Mouse (Mus musculus) Patski (cell line): ENCODE measurements around the gene Mlf2. TPM values are rescaled to one million over a fixed set of nuclear protein-coding genes. Genes with fewer than 3 reads are reported as not detected.

Experiments used
- ATAC-seq: fragments of 100-300 bp; one replicate; pipeline ENCODE4 v1.8.0; 2021
- CTCF ChIA-PET: fragments of 350-600 bp; sonication (Branson Sonifier 250); formaldehyde crosslinking; loops from one replicate; lab custom pipeline; 2022; ENCODE audit warnings: inconsistent platforms; lab: Charles Lee
- POLR2A ChIA-PET: fragments of 350-600 bp; sonication (Branson Sonifier 250); formaldehyde crosslinking; loops from one replicate; lab custom pipeline; 2022; ENCODE audit warnings: antibody characterized with exemption, inconsistent platforms; lab: Charles Lee
- DNase-seq: peaks from one replicate; pipeline ENCODE4 v3.0.0-alpha.2; 2011; ENCODE audit warnings: low read depth, low spot score
- H3K27me3 ChIP-seq: fragments of 371-371 bp; one replicate; pipeline ENCODE4 v1.5.1; 2021
- CTCF ChIP-seq: fragments of 100-300 bp; IDR thresholded peaks from one replicate; pipeline ENCODE4 v1.5.1; 2021
- in situ Hi-C: fragments of 300-500 bp; cut with MboI; formaldehyde crosslinking; loops from 3 replicates; pipeline ENCODE4 v1.11.1; 2018; ENCODE audit warnings: low pct_unique_long_range_greater_than_20kb, mixed read lengths
- polyA plus RNA-seq: library from polyadenylated mRNA; unstranded; gene quantifications from one replicate; pipeline ENCODE4 v1.2.3, GENCODE M21; 2021

Mlf2 gene
- polyA plus RNA-seq, 1 experiment from 2014 or later, result 442 TPM

DNA sequence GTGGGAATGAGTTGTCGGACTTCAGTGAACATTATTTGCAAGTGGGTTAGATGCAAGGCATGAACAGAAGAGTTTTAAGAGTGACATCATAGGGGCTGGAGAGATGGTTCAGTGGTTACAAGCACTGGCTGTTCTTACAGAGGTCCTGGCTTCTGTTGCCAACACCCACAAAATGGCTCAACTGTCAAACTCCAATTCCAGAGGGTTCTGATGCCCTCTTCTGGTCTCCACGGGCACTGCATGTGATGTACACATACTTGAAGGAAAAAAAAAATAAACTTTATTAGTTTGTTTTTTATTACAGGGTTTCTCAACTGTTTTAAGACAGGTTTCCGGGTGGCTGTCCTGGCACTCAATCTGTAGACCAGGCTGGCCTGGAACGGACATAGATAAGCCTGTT, 36.6 kb downstream of the Mlf2 start:
- in situ Hi-C loops, result no loop called here
- ChIA-PET POLR2A (interaction anchor here (0.8 kb wide), 1 partner anchor 40 kb away, joined by 3 read pairs; no protein-coding TSS in a partner anchor), CTCF (interaction anchor here (0.8 to 2.1 kb wide), 7 partner anchors 35 to 121 kb away, joined by 3 to 8 read pairs (median 3); no protein-coding TSS in a partner anchor)
- DNase-seq (no peak), ATAC-seq (no peak)
- no peak for TF ChIP-seq CTCF
- no peaks in the 10 kb centered on the region for H3K27me3 ChIP-seq

Other genes with a start within 250 kb of the Mlf2 start
- gene Emg1, start 219.2 kb upstream of the Mlf2 start, polyA plus RNA-seq, result 100 TPM
- gene Phb2, start 219.1 kb upstream of the Mlf2 start, polyA plus RNA-seq, result 275 TPM
- gene Ptpn6, start 192.7 kb upstream of the Mlf2 start, polyA plus RNA-seq, result 1.5 TPM
- gene Grcc10, start 190.0 kb upstream of the Mlf2 start, polyA plus RNA-seq, result 270 TPM
- 0.82 TPM for gene Gm45234, start 175.4 kb upstream of the Mlf2 start, polyA plus RNA-seq
- gene Atn1, start 174.9 kb upstream of the Mlf2 start, polyA plus RNA-seq, result 100.0 TPM
- gene Eno2, start 161.7 kb upstream of the Mlf2 start, polyA plus RNA-seq, result 25.8 TPM
- gene Lrrc23, start 151.7 kb upstream of the Mlf2 start, polyA plus RNA-seq, result not detected
- gene Spsb2, start 122.7 kb upstream of the Mlf2 start, polyA plus RNA-seq, result 23.6 TPM
- gene Tpi1, start 117.1 kb upstream of the Mlf2 start, polyA plus RNA-seq, result 1,211 TPM
- 130 TPM for gene Usp5, start 101.9 kb upstream of the Mlf2 start, polyA plus RNA-seq
- 66.3 TPM for gene Cdca3, start 101.8 kb upstream of the Mlf2 start, polyA plus RNA-seq
- gene Gnb3, start 91.1 kb upstream of the Mlf2 start, polyA plus RNA-seq, result 0.09 TPM
- gene P3h3, start 73.6 kb upstream of the Mlf2 start, polyA plus RNA-seq, result 15.1 TPM
- gene Gpr162, start 67.4 kb upstream of the Mlf2 start, polyA plus RNA-seq, result 10.3 TPM
- gene Cd4, start 43.2 kb upstream of the Mlf2 start, polyA plus RNA-seq, result not detected
- gene Lag3, start 19.7 kb upstream of the Mlf2 start, polyA plus RNA-seq, result 0.49 TPM
- 850 TPM for gene Ptms, start 11.3 kb upstream of the Mlf2 start, polyA plus RNA-seq
- gene Cops7a, start 34.2 kb downstream of the Mlf2 start, polyA plus RNA-seq, result 153 TPM
- 12.9 TPM for gene Pianp, start 65.3 kb downstream of the Mlf2 start, polyA plus RNA-seq
- 53.0 TPM for gene Zfp384, start 77.8 kb downstream of the Mlf2 start, polyA plus RNA-seq
- gene Ing4, start 108.4 kb downstream of the Mlf2 start, polyA plus RNA-seq, result 77.6 TPM
- 9.7 TPM for gene Acrbp, start 118.3 kb downstream of the Mlf2 start, polyA plus RNA-seq
- not detected for gene Lpar5, start 136.5 kb downstream of the Mlf2 start, polyA plus RNA-seq
- gene Chd4, start 164.6 kb downstream of the Mlf2 start, polyA plus RNA-seq, result 198 TPM
- gene Nop2, start 200.5 kb downstream of the Mlf2 start, polyA plus RNA-seq, result 65.0 TPM
- gene Iffo1, start 213.9 kb downstream of the Mlf2 start, polyA plus RNA-seq, result 6.2 TPM
- 889 TPM for gene Gapdh, start 235.1 kb downstream of the Mlf2 start, polyA plus RNA-seq